Mouse (Mus musculus): ENCODE data around the gene Upk2. TPM values are rescaled to one million over a fixed set of nuclear protein-coding genes. Genes with fewer than 3 reads are reported as not detected.

Upk2 gene
- polyA plus RNA-seq, 1 experiment from 2014 or later: not detected

Other genes starting within 250 kb of the Upk2 start
- 5.7 and 7.2 TPM in 2 replicates for gene Cbl, start 220.9 kb downstream of the Upk2 start, polyA plus RNA-seq (2015; fragmentation: Nextera tagmentation; extraction: Ambion mirVana)
- gene Ccdc153, start 214.3 kb downstream of the Upk2 start, polyA plus RNA-seq (2015; fragmentation: Nextera tagmentation; extraction: Ambion mirVana): not detected in 2 replicates
- 0.06 and 0.24 TPM in 2 replicates for gene Pdzd3, start 203.5 kb downstream of the Upk2 start, polyA plus RNA-seq (2015; fragmentation: Nextera tagmentation; extraction: Ambion mirVana)
- gene Nlrx1, start 186.4 kb downstream of the Upk2 start, polyA plus RNA-seq (2015; fragmentation: Nextera tagmentation; extraction: Ambion mirVana): 3.2 and 3.8 TPM in 2 replicates
- gene Abcg4, start 166.4 kb downstream of the Upk2 start, polyA plus RNA-seq (2015; fragmentation: Nextera tagmentation; extraction: Ambion mirVana): 11.1 and 13.0 TPM in 2 replicates
- 11.4 and 11.5 TPM in 2 replicates for gene Hinfp, start 149.3 kb downstream of the Upk2 start, polyA plus RNA-seq (2015; fragmentation: Nextera tagmentation; extraction: Ambion mirVana)
- 6.4 and 8.2 TPM in 2 replicates for gene C2cd2l, start 134.7 kb downstream of the Upk2 start, polyA plus RNA-seq (2015; fragmentation: Nextera tagmentation; extraction: Ambion mirVana)
- gene Dpagt1, start 129.0 kb downstream of the Upk2 start, polyA plus RNA-seq (2015; fragmentation: Nextera tagmentation; extraction: Ambion mirVana): 20.7 and 23.0 TPM in 2 replicates
- 208 and 210 TPM in 2 replicates for gene H2afx, start 120.3 kb downstream of the Upk2 start, polyA plus RNA-seq (2015; fragmentation: Nextera tagmentation; extraction: Ambion mirVana)
- 1,411 and 1,456 TPM in 2 replicates for gene Hmbs, start 110.7 kb downstream of the Upk2 start, polyA plus RNA-seq (2015; fragmentation: Nextera tagmentation; extraction: Ambion mirVana)
- gene Vps11, start 93.3 kb downstream of the Upk2 start, polyA plus RNA-seq (2015; fragmentation: Nextera tagmentation; extraction: Ambion mirVana): 14.8 and 15.3 TPM in 2 replicates
- gene Hyou1, start 75.5 kb downstream of the Upk2 start, polyA plus RNA-seq (2015; fragmentation: Nextera tagmentation; extraction: Ambion mirVana): 15.8 and 19.0 TPM in 2 replicates
- gene Slc37a4, start 58.1 kb downstream of the Upk2 start, polyA plus RNA-seq (2015; fragmentation: Nextera tagmentation; extraction: Ambion mirVana): 18.4 and 21.3 TPM in 2 replicates
- gene Rps25, start 47.8 kb downstream of the Upk2 start, polyA plus RNA-seq (2015; fragmentation: Nextera tagmentation; extraction: Ambion mirVana): 1,487 and 1,590 TPM in 2 replicates
- gene Trappc4, start 47.4 kb downstream of the Upk2 start, polyA plus RNA-seq (2015; fragmentation: Nextera tagmentation; extraction: Ambion mirVana): 68.3 and 69.4 TPM in 2 replicates
- 13.8 and 16.6 TPM in 2 replicates for gene Ccdc84, start 36.4 kb downstream of the Upk2 start, polyA plus RNA-seq (2015; fragmentation: Nextera tagmentation; extraction: Ambion mirVana)
- not detected in 2 replicates for gene Foxr1, start 13.8 kb downstream of the Upk2 start, polyA plus RNA-seq (2015; fragmentation: Nextera tagmentation; extraction: Ambion mirVana)
- 1.0 and 1.5 TPM in 2 replicates for gene Bcl9l, start 27.8 kb upstream of the Upk2 start, polyA plus RNA-seq (2015; fragmentation: Nextera tagmentation; extraction: Ambion mirVana)
- gene Cxcr5, start 106.9 kb upstream of the Upk2 start, polyA plus RNA-seq (2015; fragmentation: Nextera tagmentation; extraction: Ambion mirVana): 0.09 TPM in 1 of 2 replicates, not detected in the other
- gene Ddx6, start 149.9 kb upstream of the Upk2 start, polyA plus RNA-seq (2015; fragmentation: Nextera tagmentation; extraction: Ambion mirVana): 7.2 and 8.2 TPM in 2 replicates
- gene Treh, start 218.3 kb upstream of the Upk2 start, polyA plus RNA-seq (2015; fragmentation: Nextera tagmentation; extraction: Ambion mirVana): not detected in 2 replicates

Data from liver, embryonic 13.5 days (tissue).